Mouse (Mus musculus): ENCODE measurements around the gene Trim80. TPM values are rescaled to one million over a fixed set of nuclear protein-coding genes. Genes with fewer than 3 reads are reported as not detected.
"Not testable (repeated sequence)": the region's sequence is repeated elsewhere in the genome, so short reads cannot be mapped to it uniquely, and the experiment has no call there.

Trim80 gene
- polyA plus RNA-seq, 1 experiment from 2014 or later = not detected

DNA sequence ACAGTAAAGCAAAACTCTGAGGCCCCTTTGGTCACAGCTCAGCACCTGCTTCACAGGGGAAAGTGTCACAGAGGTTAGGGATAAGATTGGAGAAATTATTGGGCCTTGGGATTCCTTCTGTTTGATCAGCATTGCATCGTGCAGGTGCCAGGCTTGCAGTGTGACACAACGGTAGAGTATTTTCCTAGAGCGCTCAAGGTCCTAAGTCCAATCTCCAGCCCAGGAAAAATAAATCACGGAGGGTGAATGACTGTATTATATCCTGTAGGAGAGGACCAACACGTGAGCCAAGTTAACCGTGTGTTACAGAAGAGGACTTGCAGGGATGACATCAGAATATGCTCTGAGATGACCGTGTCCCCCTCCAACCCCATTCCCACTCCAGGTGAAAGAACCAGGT, 9.8 kb downstream of the Trim80 start:
- H3K9me3 ChIP-seq = no peaks in the 10 kb centered on the region
- H3K27me3 ChIP-seq = no peaks in the 10 kb centered on the region
- H3K27ac ChIP-seq = no peak overlapping the region
- no peak for ATAC-seq (ENCODE audit: insufficient number of reproducible peaks, insufficient read depth, low FRiP score, low TSS enrichment, low read depth)
- H3K4me1 ChIP-seq (replicated peaks) = 0 out of 2 replicates have a peak, but pooled peaks cover 14% of the 10 kb centered on the region
- H3K4me2 ChIP-seq = no peak overlapping the region
- H3K36me3 ChIP-seq = no peaks in the 10 kb centered on the region
- no peak overlapping the region for H3K4me3 ChIP-seq (replicated peaks)
- 93% methylated on average over 7 of the region's 7 CpGs for WGBS
- H3K9ac ChIP-seq (replicated peaks) = no peak overlapping the region

DNA sequence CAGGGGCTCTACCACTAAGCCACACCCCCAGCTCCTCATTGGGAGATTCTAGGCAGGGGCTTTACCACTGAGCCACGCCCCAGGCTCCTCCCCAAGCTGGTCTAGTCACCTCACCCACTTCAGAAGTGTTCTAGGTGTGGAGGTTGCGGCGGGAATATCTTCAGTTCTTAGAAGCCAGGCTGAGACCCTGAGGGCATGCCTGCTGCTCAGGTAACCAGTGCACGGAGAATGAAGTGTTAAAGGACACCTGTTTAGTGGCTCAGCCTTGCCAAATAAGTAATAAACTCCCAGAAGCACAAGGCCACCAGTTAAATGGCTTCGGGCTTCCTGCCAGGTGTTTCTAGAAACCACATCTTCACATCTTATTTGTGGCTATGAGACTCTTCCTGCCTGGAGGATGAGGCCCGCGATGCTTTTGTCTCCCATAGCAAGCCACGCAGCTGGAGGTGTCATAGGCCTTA, 11.5 kb downstream of the Trim80 start:
- H3K4me1 ChIP-seq (replicated peaks) = 0 out of 2 replicates have a peak, but pooled peaks cover 11% of the 10 kb centered on the region
- no peak overlapping the region for H3K4me3 ChIP-seq (replicated peaks)
- 76% methylated on average over 8 of the region's 8 CpGs for WGBS
- no peaks in the 10 kb centered on the region for H3K9me3 ChIP-seq
- H3K4me2 ChIP-seq = no peak overlapping the region
- no peaks in the 10 kb centered on the region for H3K27me3 ChIP-seq
- H3K9ac ChIP-seq (replicated peaks) = no peak overlapping the region
- no peak for ATAC-seq (ENCODE audit: insufficient number of reproducible peaks, insufficient read depth, low FRiP score, low TSS enrichment, low read depth)
- H3K27ac ChIP-seq = no peak overlapping the region
- no peaks in the 10 kb centered on the region for H3K36me3 ChIP-seq

DNA sequence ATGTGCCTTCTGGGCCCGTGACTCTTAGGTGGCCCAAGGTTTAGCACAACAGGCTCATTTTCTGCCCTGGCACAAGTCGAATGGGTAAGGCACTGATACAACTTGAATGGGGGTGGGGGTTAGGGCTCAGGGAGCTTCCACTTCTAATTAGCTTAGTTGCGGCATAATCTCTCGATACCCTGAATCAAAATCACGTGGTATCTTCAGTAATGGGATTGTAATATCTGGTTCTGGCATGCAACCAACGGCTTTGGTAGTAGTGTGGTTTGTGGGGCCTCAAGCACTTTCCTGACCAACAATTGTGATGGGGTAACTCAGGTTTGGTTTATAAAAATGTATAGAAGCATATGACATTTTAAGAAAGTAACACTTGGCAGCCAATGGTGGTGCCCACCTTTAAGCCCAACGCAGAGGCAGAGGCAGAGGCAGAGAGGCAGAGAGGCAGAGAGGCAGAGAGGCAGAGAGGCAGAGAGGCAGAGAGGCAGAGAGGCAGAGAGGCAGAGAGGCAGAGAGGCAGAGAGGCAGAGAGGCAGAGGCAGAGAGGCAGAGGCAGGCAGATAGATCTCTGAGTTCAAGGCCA, 12.0 kb downstream of the Trim80 start:
- no peak overlapping the region for H3K4me3 ChIP-seq (replicated peaks)
- no peak overlapping the region for H3K27ac ChIP-seq
- H3K36me3 ChIP-seq = no peaks in the 10 kb centered on the region
- no peak overlapping the region for H3K9ac ChIP-seq (replicated peaks)
- no peak for ATAC-seq (ENCODE audit: insufficient number of reproducible peaks, insufficient read depth, low FRiP score, low TSS enrichment, low read depth)
- no peaks in the 10 kb centered on the region for H3K27me3 ChIP-seq
- no peak overlapping the region for H3K4me2 ChIP-seq
- H3K4me1 ChIP-seq (replicated peaks) = 0 out of 2 replicates have a peak, but pooled peaks cover 10% of the 10 kb centered on the region
- no peaks in the 10 kb centered on the region for H3K9me3 ChIP-seq
- WGBS = 86% methylated on average over 7 of the region's 7 CpGs

DNA sequence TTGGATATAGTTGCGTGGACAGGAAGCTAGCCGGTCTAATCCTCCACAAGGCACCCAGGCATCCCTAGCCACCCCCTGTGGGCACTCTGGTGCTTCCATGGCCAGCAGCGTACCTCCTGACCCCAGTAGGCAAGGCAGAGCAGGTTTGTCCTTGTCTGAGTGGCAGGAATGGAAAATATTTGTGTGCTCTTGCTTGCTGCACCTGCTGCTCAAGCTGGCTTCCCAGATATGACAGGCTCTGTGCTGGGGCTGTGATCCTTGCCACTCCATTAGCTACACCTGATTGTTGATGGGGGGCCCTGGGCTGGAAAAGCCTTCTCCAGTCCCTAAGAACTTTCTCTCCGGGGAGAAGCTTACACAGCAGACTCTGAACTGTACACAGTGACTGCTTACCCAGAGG, 13.0 kb downstream of the Trim80 start:
- ATAC-seq (ENCODE audit: insufficient number of reproducible peaks, insufficient read depth, low FRiP score, low TSS enrichment, low read depth) = no peak
- Histone ChIP-seq H3K4me1 (replicated peaks) (0 out of 2 replicates have a peak, but pooled peaks cover 10% of the 10 kb centered on the region), H3K9me3 (no peaks in the 10 kb centered on the region), H3K9ac (replicated peaks) (no peak overlapping the region), H3K4me2 (no peak overlapping the region), H3K4me3 (replicated peaks) (no peak overlapping the region), H3K27me3 (no peaks in the 10 kb centered on the region), H3K36me3 (no peaks in the 10 kb centered on the region), H3K27ac (no peak overlapping the region)
- WGBS = 76% methylated on average over 4 of the region's 4 CpGs

DNA sequence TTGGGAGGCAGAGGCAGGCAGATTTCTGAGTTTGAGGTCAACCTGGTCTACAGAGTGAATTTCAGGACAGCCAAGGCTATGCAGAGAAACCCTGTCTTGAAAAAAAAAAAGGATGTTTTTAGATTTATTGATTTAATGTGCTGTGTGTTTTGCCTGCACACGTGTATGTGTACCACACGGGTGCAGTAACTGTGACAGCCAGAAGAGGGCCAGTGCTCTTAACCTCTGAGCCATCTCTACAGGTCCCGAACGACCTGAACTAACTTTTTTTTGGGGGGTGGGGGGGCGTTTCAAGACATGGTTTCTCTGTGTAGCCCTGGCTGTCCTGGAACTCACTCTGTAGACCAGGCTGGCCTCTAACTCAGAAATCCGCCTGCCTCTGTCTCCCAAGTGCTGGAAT, 14.5 kb downstream of the Trim80 start:
- not testable (repeated sequence) for H3K4me2 ChIP-seq; H3K9me3 ChIP-seq; H3K4me3 ChIP-seq (replicated peaks); H3K4me1 ChIP-seq (replicated peaks); H3K27ac ChIP-seq; H3K27me3 ChIP-seq; ATAC-seq (ENCODE audit: insufficient number of reproducible peaks, insufficient read depth, low FRiP score, low TSS enrichment, low read depth); H3K9ac ChIP-seq (replicated peaks); H3K36me3 ChIP-seq
- WGBS = 86% methylated on average over 6 of the region's 6 CpGs

DNA sequence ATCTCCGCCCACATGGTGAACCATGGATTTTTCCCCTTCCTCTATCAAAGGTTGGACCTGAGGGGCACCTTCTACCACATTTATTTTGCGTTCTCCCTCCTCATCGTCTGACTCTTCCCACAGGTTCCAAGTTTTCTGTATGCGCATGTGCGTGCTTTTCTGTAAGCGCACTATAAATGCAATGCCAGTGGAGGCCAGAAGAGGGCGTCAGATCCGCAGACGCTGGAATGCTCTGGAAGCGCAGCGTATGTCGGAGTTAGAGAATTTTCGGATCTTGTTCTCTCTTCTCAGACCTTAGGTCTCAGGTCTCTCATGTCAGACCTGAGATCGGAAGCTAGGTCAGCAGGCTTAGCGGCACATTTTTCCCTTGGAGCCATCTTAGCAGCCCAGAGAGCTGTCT, 15.3 kb downstream of the Trim80 start:
- no peak overlapping the region for H3K27ac ChIP-seq
- no peaks in the 10 kb centered on the region for H3K36me3 ChIP-seq
- H3K4me1 ChIP-seq (replicated peaks) = 0 out of 2 replicates have a peak, but pooled peaks cover 4% of the 10 kb centered on the region
- no peak overlapping the region for H3K4me2 ChIP-seq
- ATAC-seq (ENCODE audit: insufficient number of reproducible peaks, insufficient read depth, low FRiP score, low TSS enrichment, low read depth) = no peak
- H3K9me3 ChIP-seq = no peaks in the 10 kb centered on the region
- WGBS = 84% methylated on average over 15 of the region's 15 CpGs
- H3K27me3 ChIP-seq = no peaks in the 10 kb centered on the region
- H3K4me3 ChIP-seq (replicated peaks) = no peak overlapping the region
- H3K9ac ChIP-seq (replicated peaks) = no peak overlapping the region

DNA sequence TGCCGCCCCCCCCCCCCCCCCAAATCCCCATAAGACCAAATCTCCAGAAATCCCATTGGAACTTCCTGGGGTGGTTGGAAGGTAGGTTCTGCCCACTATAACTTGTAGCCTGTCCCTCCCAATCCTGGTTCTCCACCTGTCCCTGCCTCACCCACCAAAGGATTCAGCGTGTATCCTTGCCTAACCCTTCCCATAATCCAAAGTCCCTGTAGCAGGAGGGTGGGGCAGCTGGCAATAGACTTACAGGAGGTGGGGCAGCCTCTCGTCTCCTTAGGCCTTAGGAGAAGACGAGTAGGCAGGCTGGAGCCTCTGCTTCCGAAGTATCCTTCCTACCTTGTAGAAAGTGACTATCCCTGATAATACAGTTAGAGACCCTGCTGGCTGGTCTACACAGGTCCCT, 15.8 kb downstream of the Trim80 start:
- no peak for ATAC-seq (ENCODE audit: insufficient number of reproducible peaks, insufficient read depth, low FRiP score, low TSS enrichment, low read depth)
- no peak overlapping the region for H3K4me2 ChIP-seq
- no peak overlapping the region for H3K27ac ChIP-seq
- H3K27me3 ChIP-seq = no peaks in the 10 kb centered on the region
- no peaks in the 10 kb centered on the region for H3K36me3 ChIP-seq
- no peak overlapping the region for H3K9ac ChIP-seq (replicated peaks)
- H3K4me3 ChIP-seq (replicated peaks) = no peak overlapping the region
- H3K9me3 ChIP-seq = no peaks in the 10 kb centered on the region
- 93% methylated on average over 5 of the region's 5 CpGs for WGBS
- 0 out of 2 replicates have a peak, but pooled peaks cover 4% of the 10 kb centered on the region for H3K4me1 ChIP-seq (replicated peaks)

DNA sequence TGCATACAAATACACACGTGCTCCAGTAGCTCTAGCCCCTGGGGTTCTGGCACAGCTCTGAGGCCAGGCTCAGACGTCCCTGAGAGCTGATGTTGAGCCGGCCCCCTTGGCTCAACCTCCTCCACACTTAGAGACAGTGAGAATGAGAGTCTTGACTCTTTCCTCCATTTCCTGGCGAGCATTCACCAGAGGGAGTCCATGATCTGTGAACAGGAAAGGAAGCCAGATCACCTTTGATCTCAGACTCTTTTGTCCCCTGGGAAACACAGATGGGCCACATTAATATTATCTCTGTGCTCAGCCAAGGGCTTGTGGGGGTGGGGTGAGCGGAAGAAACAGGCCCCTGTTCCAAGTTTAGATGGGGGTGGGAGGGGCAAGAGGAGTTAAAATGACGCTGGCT, 17.1 kb downstream of the Trim80 start:
- H3K9ac ChIP-seq (replicated peaks) = no peak overlapping the region
- no peak overlapping the region for H3K4me2 ChIP-seq
- H3K36me3 ChIP-seq = no peaks in the 10 kb centered on the region
- no peak for ATAC-seq (ENCODE audit: insufficient number of reproducible peaks, insufficient read depth, low FRiP score, low TSS enrichment, low read depth)
- no peak overlapping the region for H3K4me3 ChIP-seq (replicated peaks)
- H3K27ac ChIP-seq = no peak overlapping the region
- no peaks in the 10 kb centered on the region for H3K9me3 ChIP-seq
- H3K4me1 ChIP-seq (replicated peaks) = peaks cover 2% of the 10 kb centered on the region; the same call in 1 of the 2 replicates
- WGBS = 30% methylated on average over 6 of the region's 6 CpGs
- peaks cover 3% of the 10 kb centered on the region; the same call in 1 of the 2 replicates for H3K27me3 ChIP-seq

DNA sequence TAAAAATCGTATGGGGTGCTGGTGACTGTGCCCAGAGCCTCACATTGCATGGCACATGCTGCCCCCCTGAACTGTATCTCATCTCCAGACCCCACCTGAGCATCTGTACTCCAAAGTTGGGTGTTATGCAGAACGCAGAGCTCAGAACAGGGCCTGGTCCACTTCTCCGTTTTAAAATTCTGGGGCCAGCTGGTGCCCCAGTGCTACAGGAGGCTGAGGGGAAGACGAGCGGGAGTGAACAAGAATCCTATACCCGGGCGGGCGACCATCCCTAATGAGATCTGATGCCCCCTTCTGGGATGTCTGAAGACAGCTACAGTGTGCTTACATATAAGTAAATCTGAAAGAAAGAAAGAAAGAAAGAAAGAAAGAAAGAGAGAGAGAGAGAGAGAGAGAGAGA, 20.6 kb downstream of the Trim80 start:
- H3K9me3 ChIP-seq = no peaks in the 10 kb centered on the region
- peaks cover 5% of the 10 kb centered on the region; the same call in 1 of the 2 replicates for H3K4me1 ChIP-seq (replicated peaks)
- 29% methylated on average over 8 of the region's 8 CpGs for WGBS
- no peak overlapping the region for H3K4me3 ChIP-seq (replicated peaks)
- H3K36me3 ChIP-seq = no peaks in the 10 kb centered on the region
- no peak for ATAC-seq (ENCODE audit: insufficient number of reproducible peaks, insufficient read depth, low FRiP score, low TSS enrichment, low read depth)
- no peak overlapping the region for H3K9ac ChIP-seq (replicated peaks)
- no peak overlapping the region for H3K27ac ChIP-seq
- no peak overlapping the region for H3K4me2 ChIP-seq
- peaks cover 6% of the 10 kb centered on the region; the same call in 1 of the 2 replicates for H3K27me3 ChIP-seq

DNA sequence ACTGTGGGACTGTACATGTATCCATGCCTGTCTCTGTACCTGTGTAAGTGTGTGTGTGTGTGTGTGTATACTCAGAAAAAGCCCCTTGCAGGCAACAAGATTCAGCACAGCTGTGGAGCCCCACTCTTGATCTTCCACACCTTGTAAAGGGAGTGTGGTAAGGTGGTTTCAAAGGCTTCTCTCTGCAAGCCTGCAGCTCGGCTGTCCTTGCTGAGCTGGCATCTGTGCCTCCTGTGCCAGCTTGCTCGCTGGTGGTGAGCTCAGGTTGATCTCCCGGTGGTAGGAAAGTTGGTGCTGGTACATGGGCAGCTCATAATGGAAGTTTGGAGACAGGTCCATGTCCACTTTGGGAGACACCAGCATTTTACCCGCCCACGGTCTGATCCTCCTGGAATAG, 21.5 kb downstream of the Trim80 start:
- Histone ChIP-seq H3K4me2 (no peak overlapping the region), H3K27me3 (peaks cover 8% of the 10 kb centered on the region; the same call in 1 of the 2 replicates), H3K9ac (replicated peaks) (no peak overlapping the region), H3K27ac (no peak overlapping the region), H3K4me3 (replicated peaks) (no peak overlapping the region), H3K4me1 (replicated peaks) (peaks cover 8% of the 10 kb centered on the region), H3K9me3 (no peaks in the 10 kb centered on the region), H3K36me3 (no peaks in the 10 kb centered on the region)
- no peak for ATAC-seq (ENCODE audit: insufficient number of reproducible peaks, insufficient read depth, low FRiP score, low TSS enrichment, low read depth)
- 76% methylated on average over 5 of the region's 5 CpGs for WGBS

DNA sequence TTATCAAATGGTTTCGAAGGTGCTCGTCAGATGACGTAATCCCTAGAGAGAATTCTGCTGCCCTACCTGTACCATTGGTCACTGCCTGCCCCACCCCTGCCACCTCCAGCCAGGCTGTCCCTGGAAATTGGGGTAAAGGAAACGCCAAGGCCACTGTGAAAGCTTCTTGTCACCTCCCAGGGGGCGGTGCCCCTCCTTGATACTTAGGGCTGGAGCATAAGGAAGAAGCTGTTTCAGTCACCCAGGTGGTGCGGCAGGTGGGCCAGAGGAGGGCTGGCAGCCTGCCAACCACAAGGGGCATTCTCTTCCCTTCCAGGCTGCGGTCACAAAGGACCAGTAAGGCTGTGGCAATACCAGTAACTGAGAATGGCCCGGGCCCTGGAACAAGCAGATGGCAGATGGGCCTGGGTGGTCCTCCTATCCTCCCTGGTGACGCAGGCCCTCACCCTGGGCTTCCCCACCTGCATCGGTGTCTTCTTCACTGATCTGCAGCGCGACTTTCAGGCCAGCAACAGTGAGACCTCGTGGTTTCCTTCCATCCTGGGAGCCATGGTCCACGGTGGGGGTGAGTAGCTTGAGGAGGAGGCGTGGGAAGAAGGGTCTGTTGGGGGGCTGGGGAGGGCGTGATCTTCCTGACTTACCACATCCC, 22.0 kb downstream of the Trim80 start, which contains the start of gene Slc16a5:
Slc16a5 (plus strand) TSS at position 232 of the 649 bp plus-strand sequence.
- 70% methylated on average over 16 of the region's 16 CpGs for WGBS
- Histone ChIP-seq H3K9ac (replicated peaks) (no peak within 1 kb of the TSS), H3K4me3 (replicated peaks) (no peak within 1 kb of the TSS), H3K9me3 (no peaks in the 10 kb centered on the region), H3K36me3 (no peaks in the 10 kb centered on the region), H3K4me1 (replicated peaks) (peaks cover 13% of the 10 kb centered on the region), H3K27ac (no peak within 1 kb of the TSS), H3K27me3 (peaks cover 10% of the 10 kb centered on the region; the same call in 1 of the 2 replicates), H3K4me2 (no peak within 1 kb of the TSS)
- ATAC-seq (ENCODE audit: insufficient number of reproducible peaks, insufficient read depth, low FRiP score, low TSS enrichment, low read depth) = no peak
